Mouse (Mus musculus) erythroblast, embryonic 14.5 days (primary cell): ENCODE results near the gene Art4. TPM values are rescaled to one million over a fixed set of nuclear protein-coding genes. Genes with fewer than 3 reads are reported as not detected.

Experiments used
- H3K27me3 ChIP-seq: 2 replicates; pipeline ENCODE4 v1.6.1; 2012; ENCODE audit warnings: inconsistent platforms; ENCODE audit not compliant: control insufficient read depth
- H3K36me3 ChIP-seq: 2 replicates; pipeline ENCODE4 v1.6.1; 2012; ENCODE audit warnings: mild to moderate bottlenecking, inconsistent platforms; ENCODE audit not compliant: control insufficient read depth
- H3K4me1 ChIP-seq: 2 replicates; pipeline ENCODE4 v1.6.1; 2012; ENCODE audit warnings: inconsistent platforms; ENCODE audit not compliant: control insufficient read depth
- H3K4me3 ChIP-seq: replicated peaks from 2 replicates; pipeline ENCODE3; 2012; ENCODE audit warnings: moderate library complexity, mild to moderate bottlenecking, inconsistent platforms
- H3K9me3 ChIP-seq: 2 replicates; pipeline ENCODE4 v1.6.1; 2012; ENCODE audit warnings: low read length, inconsistent platforms, mixed read lengths; ENCODE audit not compliant: control insufficient read depth
- GATA1 ChIP-seq: IDR thresholded peaks from 2 replicates; pipeline ENCODE4 v1.6.1; 2012; ENCODE audit warnings: low read length, inconsistent platforms, mixed read lengths
- TAL1 ChIP-seq: IDR thresholded peaks from 3 replicates; pipeline ENCODE4 v1.6.1; 2012; ENCODE audit warnings: low read length, inconsistent platforms, mixed read lengths
- polyA plus RNA-seq: library from polyadenylated mRNA; stranded (reverse); fragments of >175 nt; gene quantifications from 2 replicates; pipeline ENCODE4 v1.2.3, GENCODE M21; 2012

The Art4 gene
- polyA plus RNA-seq, 1 experiment = 2.1 TPM

GRCm38 (mm10) chr6:136854361-136854781 is 3.2 kb downstream of the Art4 start:
- H3K9me3 ChIP-seq = no peaks in the 10 kb centered on the region
- TF ChIP-seq TAL1 (no peak), GATA1 (no peak)
- no peaks in the 10 kb centered on the region for H3K27me3 ChIP-seq
- peaks cover 64% of the 10 kb centered on the region for H3K36me3 ChIP-seq
- peaks cover 64% of the 10 kb centered on the region for H3K4me1 ChIP-seq
- H3K4me3 ChIP-seq = peak overlapping the region; percentile 70

GRCm38 (mm10) chr6:136852762-136853161 is 4.8 kb downstream of the Art4 start:
- Histone ChIP-seq H3K4me3 (peak overlapping the region; percentile 70), H3K4me1 (peaks cover 62% of the 10 kb centered on the region), H3K27me3 (no peaks in the 10 kb centered on the region), H3K36me3 (peaks cover 81% of the 10 kb centered on the region), H3K9me3 (no peaks in the 10 kb centered on the region)
- TF ChIP-seq TAL1 (no peak), GATA1 (no peak)

DNA sequence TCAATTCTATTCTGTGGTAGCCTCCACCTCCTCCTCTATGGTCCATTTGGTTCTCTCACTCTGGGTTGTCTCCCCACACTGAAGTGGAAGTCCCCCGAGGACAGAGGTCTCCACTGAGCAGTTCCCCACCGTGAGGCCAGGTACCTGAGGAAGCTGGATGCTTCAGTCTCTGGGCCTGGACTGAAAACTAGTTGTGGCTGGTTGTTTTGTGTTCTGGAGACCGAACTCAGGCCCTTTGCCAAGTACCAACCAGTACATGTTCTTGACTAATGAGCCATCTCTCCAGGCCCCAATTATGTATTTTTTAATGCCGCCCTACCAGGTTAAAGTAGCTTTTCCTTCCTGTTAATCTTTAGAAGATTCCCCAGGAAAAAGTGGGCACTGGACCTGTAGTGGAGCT is 5.2 kb downstream of the Art4 start:
- H3K36me3 ChIP-seq = peaks cover 85% of the 10 kb centered on the region
- no peak for TF ChIP-seq GATA1
- no peak for TF ChIP-seq TAL1
- H3K27me3 ChIP-seq = no peaks in the 10 kb centered on the region
- no peaks in the 10 kb centered on the region for H3K9me3 ChIP-seq
- H3K4me3 ChIP-seq = no peak overlapping the region
- H3K4me1 ChIP-seq = peaks cover 61% of the 10 kb centered on the region

DNA sequence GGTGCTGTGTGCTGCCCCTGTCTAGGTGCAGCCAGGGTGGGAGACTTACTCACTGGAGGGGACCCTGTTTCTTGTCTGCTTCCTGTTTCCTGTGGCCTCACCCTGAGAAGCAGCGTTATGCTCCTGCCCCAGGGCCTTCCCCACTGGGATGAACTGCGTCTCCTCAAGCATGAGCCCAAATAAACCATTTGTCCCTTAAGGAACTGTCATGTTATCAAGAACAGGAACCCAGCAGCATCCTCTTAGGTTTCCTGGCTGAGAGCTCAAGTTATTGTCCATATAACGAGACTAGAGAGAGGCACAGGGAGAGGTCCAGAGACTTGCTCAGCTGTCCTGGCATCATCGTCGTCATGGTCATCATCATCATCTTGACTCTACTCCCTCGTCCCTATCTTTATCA is 7.3 kb downstream of the Art4 start:
- H3K4me1 ChIP-seq = peaks cover 56% of the 10 kb centered on the region
- TF ChIP-seq TAL1 (no peak), GATA1 (no peak)
- H3K36me3 ChIP-seq = peaks cover 92% of the 10 kb centered on the region
- H3K27me3 ChIP-seq = no peaks in the 10 kb centered on the region
- no peak overlapping the region for H3K4me3 ChIP-seq
- H3K9me3 ChIP-seq = no peaks in the 10 kb centered on the region

- Histone ChIP-seq H3K27me3 (no peaks in the 10 kb centered on the region), H3K4me3 (no peak overlapping the region), H3K4me1 (peaks cover 43% of the 10 kb centered on the region), H3K9me3 (no peaks in the 10 kb centered on the region), H3K36me3 (peaks cover 79% of the 10 kb centered on the region)
- TF ChIP-seq GATA1 = no peak
- no peak for TF ChIP-seq TAL1
Measured at GRCm38 (mm10) chr6:136848971-136849370, 8.6 kb downstream of the Art4 start.

GRCm38 (mm10) chr6:136848399-136848798 is 9.1 kb downstream of the Art4 start:
- Histone ChIP-seq H3K4me3 (no peak overlapping the region), H3K36me3 (peaks cover 74% of the 10 kb centered on the region), H3K4me1 (peaks cover 38% of the 10 kb centered on the region), H3K27me3 (no peaks in the 10 kb centered on the region), H3K9me3 (no peaks in the 10 kb centered on the region)
- TF ChIP-seq GATA1 (no peak), TAL1 (no peak)

DNA sequence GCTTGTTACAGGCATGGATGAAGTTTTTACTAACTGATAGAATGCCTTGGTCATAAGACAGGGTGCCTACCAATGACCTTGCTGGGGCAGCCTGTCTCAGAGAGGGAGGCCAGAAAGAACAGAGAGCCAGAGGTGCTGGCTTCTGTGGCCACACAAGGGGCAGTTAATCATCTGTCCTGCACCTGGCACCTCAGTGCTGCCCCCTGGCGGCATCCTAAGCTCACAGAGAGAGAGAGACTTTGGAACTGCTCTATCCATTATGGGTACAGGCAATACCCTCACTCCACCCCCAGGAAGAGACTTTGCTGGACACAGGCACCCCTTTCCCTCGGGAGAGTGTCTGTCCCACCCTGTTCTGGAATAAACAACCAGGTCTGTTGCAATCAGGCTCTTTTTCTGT is 9.7 kb downstream of the Art4 start:
- Histone ChIP-seq H3K36me3 (peaks cover 68% of the 10 kb centered on the region), H3K4me1 (peaks cover 33% of the 10 kb centered on the region), H3K9me3 (no peaks in the 10 kb centered on the region), H3K27me3 (no peaks in the 10 kb centered on the region), H3K4me3 (no peak overlapping the region)
- no peak for TF ChIP-seq GATA1
- no peak for TF ChIP-seq TAL1

GRCm38 (mm10) chr6:136847267-136847666 is 10.3 kb downstream of the Art4 start:
- no peak for TF ChIP-seq TAL1
- no peak for TF ChIP-seq GATA1
- peaks cover 30% of the 10 kb centered on the region for H3K4me1 ChIP-seq
- no peaks in the 10 kb centered on the region for H3K9me3 ChIP-seq
- peaks cover 62% of the 10 kb centered on the region for H3K36me3 ChIP-seq
- no peak overlapping the region for H3K4me3 ChIP-seq
- no peaks in the 10 kb centered on the region for H3K27me3 ChIP-seq

DNA sequence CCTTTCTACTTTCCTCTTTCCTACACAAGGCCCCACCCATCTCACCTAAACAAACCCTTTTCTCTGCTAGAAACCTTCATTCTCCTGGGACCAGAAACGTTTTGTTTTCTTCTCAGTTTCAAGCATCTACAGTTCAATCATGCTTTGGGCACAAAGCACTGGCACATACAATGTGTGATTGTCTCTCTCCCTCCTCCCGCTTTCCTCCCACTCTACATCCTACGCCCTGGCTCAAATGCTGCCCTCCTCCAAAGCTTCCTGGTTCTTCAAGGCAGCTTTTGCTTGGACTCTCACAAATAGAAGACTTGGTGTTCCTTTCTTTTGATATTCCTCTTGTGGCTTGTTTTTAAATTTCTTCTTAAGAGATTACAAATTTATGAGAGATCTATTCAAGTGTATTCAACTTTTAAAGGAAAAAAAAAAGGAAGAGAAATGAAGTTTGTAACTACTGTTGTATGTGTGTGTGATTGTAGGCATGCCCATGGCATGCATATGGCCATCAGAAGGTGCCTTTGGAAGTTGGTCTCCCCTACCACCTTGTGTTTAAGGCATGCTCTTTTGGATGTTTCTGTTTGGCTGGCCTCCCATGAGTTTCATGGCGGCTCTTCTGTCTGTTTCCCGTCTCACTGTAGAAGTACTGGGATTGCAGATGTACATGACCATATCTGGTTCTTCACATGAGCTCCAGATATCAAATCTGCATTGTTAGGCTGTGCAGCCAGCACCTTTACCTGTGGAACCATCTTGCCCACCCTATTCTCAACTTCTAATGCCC is 11.6 kb downstream of the Art4 start:
- no peaks in the 10 kb centered on the region for H3K27me3 ChIP-seq
- H3K36me3 ChIP-seq = peaks cover 54% of the 10 kb centered on the region
- no peaks in the 10 kb centered on the region for H3K9me3 ChIP-seq
- peaks cover 28% of the 10 kb centered on the region for H3K4me1 ChIP-seq
- H3K4me3 ChIP-seq = no peak overlapping the region
- TF ChIP-seq GATA1 = no peak
- TF ChIP-seq TAL1 = no peak
